Mouse (Mus musculus) forebrain, postnatal 0 days (tissue): ENCODE data around the gene Crk. TPM values are rescaled to one million over a fixed set of nuclear protein-coding genes. Genes with fewer than 3 reads are reported as not detected.

Experiments used
- ATAC-seq: fragments of 200-750 bp; cut with Nextera tagmentation; 2 replicates; pipeline ENCODE4 v1.8.0; 2017; ENCODE audit warnings: mild to moderate bottlenecking, moderate library complexity
- DNase-seq: peaks from one replicate; pipeline ENCODE4 v3.0.0-alpha.2; 2015
- H3K27ac ChIP-seq: fragments of 300-500 bp; sonication (generic); 2 replicates; pipeline ENCODE4 v1.5.1; 2014; ENCODE audit warnings: low read depth, mild to moderate bottlenecking, antibody characterized with exemption, low read length, moderate library complexity, mixed read lengths
- H3K27me3 ChIP-seq: fragments of 300-500 bp; sonication (generic); 2 replicates; pipeline ENCODE4 v1.6.1; 2014; ENCODE audit warnings: mild to moderate bottlenecking, low read length, mixed read lengths; ENCODE audit not compliant: insufficient read depth
- H3K36me3 ChIP-seq: fragments of 300-500 bp; sonication (generic); 2 replicates; pipeline ENCODE4 v1.6.1; 2014; ENCODE audit warnings: mild to moderate bottlenecking, moderate library complexity; ENCODE audit not compliant: insufficient read depth
- H3K4me1 ChIP-seq: fragments of 300-500 bp; sonication (generic); 2 replicates; pipeline ENCODE4 v1.6.1; 2014; ENCODE audit warnings: antibody characterized with exemption; ENCODE audit not compliant: insufficient read depth
- H3K4me2 ChIP-seq: fragments of 300-500 bp; sonication (generic); 2 replicates; pipeline ENCODE4 v1.6.1; 2014; ENCODE audit warnings: low read depth, mild to moderate bottlenecking, moderate library complexity
- H3K4me3 ChIP-seq: fragments of 300-500 bp; sonication (generic); 2 replicates; pipeline ENCODE4 v1.5.1; 2014; ENCODE audit warnings: low read depth, low read length, mixed read lengths
- H3K9ac ChIP-seq: fragments of 300-500 bp; sonication (generic); 2 replicates; pipeline ENCODE4 v1.6.1; 2014; ENCODE audit warnings: mild to moderate bottlenecking
- H3K9me3 ChIP-seq: fragments of 300-500 bp; sonication (generic); 2 replicates; pipeline ENCODE4 v1.6.1; 2016; ENCODE audit warnings: low read length
- CTCF ChIP-seq: sonication (generic); IDR thresholded peaks from 2 replicates; pipeline ENCODE4 v1.5.1; 2016; ENCODE audit warnings: antibody characterized with exemption, control low read depth, low read depth
- WGBS: fragments of 180-500 bp; shearing (Covaris S2); extraction: QIAGEN DNeasy Blood & Tissue Kit; methylation state at CpG from one replicate; pipeline ENCODE4 v1.1.7; 2014; 5-methylcytosine and 5-hydroxymethylcytosine counted together
- polyA plus RNA-seq: library from polyadenylated mRNA; unstranded; fragments of >200 nt; fragmentation: Nextera tagmentation; extraction: Ambion mirVana; gene quantifications from 2 replicates; pipeline ENCODE4 v1.2.1, GENCODE M21; 2015
- total RNA-seq: library from RNA; depleted of rRNA; stranded (reverse); fragments of >200 nt; gene quantifications from 2 replicates; pipeline ENCODE4 v1.2.3, GENCODE M21; 2014; rRNA removed

The Crk gene
- total and polyA plus RNA-seq, 2 experiments from 2014 or later: 89.8 to 93.4 TPM

DNA sequence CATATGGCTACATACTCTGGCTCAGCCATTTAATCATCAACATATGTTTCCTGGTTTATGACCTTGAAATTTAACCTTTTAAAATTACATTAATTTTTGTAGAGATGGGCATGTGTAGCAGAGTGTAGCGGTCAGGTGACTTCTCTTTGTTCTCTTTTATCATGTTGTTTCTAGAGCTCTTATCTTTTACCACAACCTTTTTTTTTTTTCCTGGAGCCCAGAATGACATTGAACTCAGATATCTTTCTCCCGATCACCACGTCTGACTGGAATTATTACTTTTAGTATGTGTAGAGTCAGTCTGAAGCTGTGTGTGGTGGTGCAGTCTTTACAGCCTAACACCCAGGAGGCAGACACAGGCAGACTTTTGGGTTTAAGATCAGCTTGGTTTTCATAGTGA, 62.6 kb downstream of the Crk start:
- no peak overlapping the region for H3K4me2 ChIP-seq
- no peak for TF ChIP-seq CTCF
- peaks cover 11% of the 10 kb centered on the region; the same call in 1 of the 2 replicates for H3K36me3 ChIP-seq
- H3K4me3 ChIP-seq: no peak overlapping the region
- 79% methylated on average over 3 of the region's 3 CpGs for WGBS
- ATAC-seq (no peak), DNase-seq (no peak)
- no peaks in the 10 kb centered on the region for H3K27me3 ChIP-seq
- H3K4me1 ChIP-seq: peaks cover 11% of the 10 kb centered on the region
- H3K27ac ChIP-seq: no peak overlapping the region
- no peak overlapping the region for H3K9ac ChIP-seq
- H3K9me3 ChIP-seq: no peaks in the 10 kb centered on the region

DNA sequence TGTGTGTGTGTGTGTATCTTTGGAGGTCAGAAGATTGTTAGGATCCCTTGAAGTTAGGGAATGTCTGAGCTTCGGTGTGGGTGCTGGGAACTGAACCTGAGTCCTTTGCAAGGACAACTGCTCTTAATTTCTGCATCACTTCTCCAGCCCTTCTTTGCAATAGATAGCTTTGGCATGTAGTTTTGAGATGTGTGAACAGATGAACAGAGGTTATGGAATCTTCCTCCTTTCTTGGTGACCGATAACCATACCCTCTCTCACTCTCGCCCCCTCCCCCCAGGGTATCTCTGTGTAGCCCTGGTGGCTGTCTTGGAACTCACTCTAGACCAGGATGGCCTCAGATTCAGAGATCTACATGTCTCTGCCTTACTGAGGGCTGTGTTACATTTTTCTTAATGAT, 65.7 kb downstream of the Crk start:
- Histone ChIP-seq H3K4me2 (no peak overlapping the region), H3K4me3 (no peak overlapping the region), H3K27me3 (no peaks in the 10 kb centered on the region), H3K4me1 (no peaks in the 10 kb centered on the region), H3K9me3 (no peaks in the 10 kb centered on the region), H3K36me3 (no peaks in the 10 kb centered on the region), H3K9ac (no peak overlapping the region), H3K27ac (no peak overlapping the region)
- DNase-seq (no peak), ATAC-seq (no peak)
- WGBS: 96% methylated on average over 3 of the region's 3 CpGs
- TF ChIP-seq CTCF: no peak

- Histone ChIP-seq H3K36me3 (peaks cover 4% of the 10 kb centered on the region), H3K9me3 (no peaks in the 10 kb centered on the region), H3K27me3 (no peaks in the 10 kb centered on the region), H3K4me2 (no peak overlapping the region), H3K4me1 (0 out of 2 replicates have a peak, but pooled peaks cover 4% of the 10 kb centered on the region), H3K4me3 (no peak overlapping the region), H3K27ac (no peak overlapping the region), H3K9ac (no peak overlapping the region)
- WGBS: 66% methylated on average over 1 of the region's 1 CpGs
- DNase-seq (no peak), ATAC-seq (no peak)
- TF ChIP-seq CTCF: 0 out of 2 replicates have a peak, but pooled peaks have one; percentile 26
These were observed 71.5 kb downstream of the Crk start for GRCm38 (mm10) chr11:75750537-75750936.

DNA sequence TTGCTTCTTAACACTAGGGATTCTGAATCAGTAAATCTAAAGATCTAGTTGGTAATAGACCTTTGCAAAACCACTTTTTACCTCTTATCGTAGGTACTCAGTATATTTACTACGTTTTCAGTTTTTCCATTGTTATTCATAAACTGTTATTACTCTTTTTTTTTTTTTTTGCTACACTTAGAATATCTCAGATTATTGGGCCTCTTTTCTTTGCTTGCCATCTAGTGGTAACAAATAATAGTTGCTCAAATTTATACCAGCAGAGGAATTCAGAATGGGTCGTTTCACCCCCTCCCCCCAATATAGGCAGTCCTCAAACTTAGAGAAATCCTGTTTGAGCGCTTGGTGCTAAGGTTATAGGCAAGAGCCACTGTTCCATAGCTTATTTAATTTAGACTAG, 72.0 kb downstream of the Crk start:
- H3K27ac ChIP-seq: no peak overlapping the region
- H3K9ac ChIP-seq: no peak overlapping the region
- no peak overlapping the region for H3K4me3 ChIP-seq
- WGBS: 66% methylated on average over 4 of the region's 4 CpGs
- ATAC-seq (no peak), DNase-seq (no peak)
- H3K4me2 ChIP-seq: no peak overlapping the region
- H3K36me3 ChIP-seq: peaks cover 5% of the 10 kb centered on the region
- no peaks in the 10 kb centered on the region for H3K27me3 ChIP-seq
- H3K9me3 ChIP-seq: no peaks in the 10 kb centered on the region
- 0 out of 2 replicates have a peak, but pooled peaks cover 4% of the 10 kb centered on the region for H3K4me1 ChIP-seq
- peak; percentile 55 for TF ChIP-seq CTCF

Other genes starting within 250 kb of the Crk start
- gene Serpinf2, start 239.7 kb upstream of the Crk start, total RNA-seq: 0.24 TPM in 1 of 2 replicates, not detected in the other
- gene Serpinf2, start 239.7 kb upstream of the Crk start, polyA plus RNA-seq: not detected in 2 replicates
- 15.8 and 15.9 TPM in 2 replicates for gene Wdr81, start 224.5 kb upstream of the Crk start, total RNA-seq
- gene Wdr81, start 224.5 kb upstream of the Crk start, polyA plus RNA-seq: 4.2 and 4.9 TPM in 2 replicates
- gene Tlcd2, start 217.5 kb upstream of the Crk start, total RNA-seq: 0.31 and 1.4 TPM in 2 replicates
- gene Tlcd2, start 217.5 kb upstream of the Crk start, polyA plus RNA-seq: 0.79 and 1.2 TPM in 2 replicates
- 89.0 and 120 TPM in 2 replicates for gene Prpf8, start 192.4 kb upstream of the Crk start, total RNA-seq
- gene Prpf8, start 192.4 kb upstream of the Crk start, polyA plus RNA-seq: 25.6 and 27.9 TPM in 2 replicates
- gene Rilp, start 169.2 kb upstream of the Crk start, total RNA-seq: 0.67 and 1.6 TPM in 2 replicates
- 2.9 and 4.9 TPM in 2 replicates for gene Rilp, start 169.2 kb upstream of the Crk start, polyA plus RNA-seq
- gene Scarf1, start 165.7 kb upstream of the Crk start, total RNA-seq: 4.0 and 4.5 TPM in 2 replicates
- 3.1 and 3.5 TPM in 2 replicates for gene Scarf1, start 165.7 kb upstream of the Crk start, polyA plus RNA-seq
- gene Slc43a2, start 147.6 kb upstream of the Crk start, total RNA-seq: 16.5 and 24.0 TPM in 2 replicates
- 10.4 and 14.1 TPM in 2 replicates for gene Slc43a2, start 147.6 kb upstream of the Crk start, polyA plus RNA-seq
- 83.0 and 95.7 TPM in 2 replicates for gene Pitpna, start 91.2 kb upstream of the Crk start, total RNA-seq
- 85.8 and 101 TPM in 2 replicates for gene Pitpna, start 91.2 kb upstream of the Crk start, polyA plus RNA-seq
- 52.4 and 57.4 TPM in 2 replicates for gene Inpp5k, start 48.3 kb upstream of the Crk start, total RNA-seq
- gene Inpp5k, start 48.3 kb upstream of the Crk start, polyA plus RNA-seq: 50.2 and 50.7 TPM in 2 replicates
- gene Myo1c, start 28.8 kb upstream of the Crk start, total RNA-seq: 17.5 and 21.0 TPM in 2 replicates
- 6.5 and 8.2 TPM in 2 replicates for gene Myo1c, start 28.8 kb upstream of the Crk start, polyA plus RNA-seq
- 309 and 330 TPM in 2 replicates for gene Ywhae, start 53.6 kb downstream of the Crk start, total RNA-seq
- 1,517 and 1,700 TPM in 2 replicates for gene Ywhae, start 53.6 kb downstream of the Crk start, polyA plus RNA-seq
- 13.3 and 16.2 TPM in 2 replicates for gene Doc2b, start 116.8 kb downstream of the Crk start, total RNA-seq
- gene Doc2b, start 116.8 kb downstream of the Crk start, polyA plus RNA-seq: 3.5 and 5.3 TPM in 2 replicates